Mouse (Mus musculus): Measurements from ENCODE around the gene Tub. TPM values are rescaled to one million over a fixed set of nuclear protein-coding genes. Genes with fewer than 3 reads are reported as not detected.

The Tub gene
- polyA plus RNA-seq, 1 experiment from 2014 or later: 47.4 TPM

GRCm38 (mm10) chr7:109012998-109013625 is 63.0 kb downstream of the Tub start:
- Histone ChIP-seq H3K36me3 (ENCODE audit: control insufficient read depth, insufficient read depth, low read length) (no peaks in the 10 kb centered on the region), H3K27ac (replicated peaks; ENCODE audit: low read depth, low read length) (peak overlapping the region; percentile 93; the same call in 1 of the 2 replicates), H3K9me3 (ENCODE audit: control insufficient read depth, low read length) (no peaks in the 10 kb centered on the region), H3K4me2 (ENCODE audit: low read length) (peak overlapping the region; percentile 76), H3K27me3 (ENCODE audit: control insufficient read depth, insufficient read depth, low read length) (peaks cover 7% of the 10 kb centered on the region; the same call in 1 of the 2 replicates), H3K4me1 (ENCODE audit: control insufficient read depth, insufficient read depth, low read length) (peaks cover 38% of the 10 kb centered on the region), H3K9ac (replicated peaks; ENCODE audit: low read length) (peak overlapping the region; percentile 16; the same call in 1 of the 2 replicates), H3K4me3 (replicated peaks; ENCODE audit: low read depth, low read length) (peak overlapping the region; percentile 13; the same call in 1 of the 2 replicates)
- DNase-seq: peak; percentile 45
- 42% methylated on average over 4 of the region's 4 CpGs for WGBS
- ATAC-seq (ENCODE audit: low FRiP score, low TSS enrichment): no peak

GRCm38 (mm10) chr7:109014851-109015250 is 64.7 kb downstream of the Tub start:
- Histone ChIP-seq H3K4me1 (ENCODE audit: control insufficient read depth, insufficient read depth, low read length) (peaks cover 38% of the 10 kb centered on the region), H3K36me3 (ENCODE audit: control insufficient read depth, insufficient read depth, low read length) (no peaks in the 10 kb centered on the region)
- no peak for DNase-seq

GRCm38 (mm10) chr7:109016378-109016923 is 66.3 kb downstream of the Tub start:
- ATAC-seq (ENCODE audit: low FRiP score, low TSS enrichment) (no peak), DNase-seq (peak; percentile 34)
- Histone ChIP-seq H3K9me3 (ENCODE audit: control insufficient read depth, low read length) (no peaks in the 10 kb centered on the region), H3K4me2 (ENCODE audit: low read length) (no peak overlapping the region), H3K36me3 (ENCODE audit: control insufficient read depth, insufficient read depth, low read length) (0 out of 2 replicates have a peak, but pooled peaks cover 3% of the 10 kb centered on the region), H3K4me1 (ENCODE audit: control insufficient read depth, insufficient read depth, low read length) (peaks cover 33% of the 10 kb centered on the region), H3K4me3 (replicated peaks; ENCODE audit: low read depth, low read length) (no peak overlapping the region), H3K9ac (replicated peaks; ENCODE audit: low read length) (no peak overlapping the region), H3K27me3 (ENCODE audit: control insufficient read depth, insufficient read depth, low read length) (no peaks in the 10 kb centered on the region), H3K27ac (replicated peaks; ENCODE audit: low read depth, low read length) (peak overlapping the region; percentile 15)
- WGBS: 29% methylated on average over 5 of the region's 5 CpGs

More at GRCm38 (mm10) chr7:109014851-109015250, 64.7 kb downstream of the Tub start:
- no peak for ATAC-seq (ENCODE audit: low FRiP score, low TSS enrichment)
- no peak overlapping the region for H3K4me3 ChIP-seq (replicated peaks; ENCODE audit: low read depth, low read length)
- no peak overlapping the region for H3K4me2 ChIP-seq (ENCODE audit: low read length)
- no peaks in the 10 kb centered on the region for H3K9me3 ChIP-seq (ENCODE audit: control insufficient read depth, low read length)
- whole genome bisulfite sequencing: 91% methylated on average over 7 of the region's 7 CpGs
- H3K27me3 ChIP-seq (ENCODE audit: control insufficient read depth, insufficient read depth, low read length): 0 out of 2 replicates have a peak, but pooled peaks cover 4% of the 10 kb centered on the region
- H3K27ac ChIP-seq (replicated peaks; ENCODE audit: low read depth, low read length): no peak overlapping the region
- H3K9ac ChIP-seq (replicated peaks; ENCODE audit: low read length): no peak overlapping the region

GRCm38 (mm10) chr7:109019243-109019642 is 69.1 kb downstream of the Tub start:
- peaks cover 16% of the 10 kb centered on the region for H3K36me3 ChIP-seq (ENCODE audit: control insufficient read depth, insufficient read depth, low read length)
- no peak overlapping the region for H3K4me2 ChIP-seq (ENCODE audit: low read length)
- H3K4me1 ChIP-seq (ENCODE audit: control insufficient read depth, insufficient read depth, low read length): peaks cover 6% of the 10 kb centered on the region; the same call in 1 of the 2 replicates
- ATAC-seq (ENCODE audit: low FRiP score, low TSS enrichment): no peak
- peak; percentile 33 for DNase-seq
- WGBS: 89% methylated on average over 7 of the region's 7 CpGs
- no peak overlapping the region for H3K27ac ChIP-seq (replicated peaks; ENCODE audit: low read depth, low read length)
- H3K4me3 ChIP-seq (replicated peaks; ENCODE audit: low read depth, low read length): no peak overlapping the region
- H3K9ac ChIP-seq (replicated peaks; ENCODE audit: low read length): no peak overlapping the region
- no peaks in the 10 kb centered on the region for H3K27me3 ChIP-seq (ENCODE audit: control insufficient read depth, insufficient read depth, low read length)
- no peaks in the 10 kb centered on the region for H3K9me3 ChIP-seq (ENCODE audit: control insufficient read depth, low read length)

GRCm38 (mm10) chr7:109021428-109021827 is 71.3 kb downstream of the Tub start:
- Histone ChIP-seq H3K9me3 (ENCODE audit: control insufficient read depth, low read length) (no peaks in the 10 kb centered on the region), H3K27me3 (ENCODE audit: control insufficient read depth, insufficient read depth, low read length) (no peaks in the 10 kb centered on the region), H3K36me3 (ENCODE audit: control insufficient read depth, insufficient read depth, low read length) (peaks cover 38% of the 10 kb centered on the region), H3K4me1 (ENCODE audit: control insufficient read depth, insufficient read depth, low read length) (0 out of 2 replicates have a peak, but pooled peaks cover under 1% of the 10 kb centered on the region), H3K9ac (replicated peaks; ENCODE audit: low read length) (no peak overlapping the region), H3K27ac (replicated peaks; ENCODE audit: low read depth, low read length) (no peak overlapping the region), H3K4me3 (replicated peaks; ENCODE audit: low read depth, low read length) (no peak overlapping the region), H3K4me2 (ENCODE audit: low read length) (no peak overlapping the region)
- peak; percentile 46; the same call in 1 of the 2 replicates for ATAC-seq (ENCODE audit: low FRiP score, low TSS enrichment)
- WGBS: 22% methylated on average over 3 of the region's 3 CpGs
- peak; percentile 87 for DNase-seq

- H3K4me2 ChIP-seq (ENCODE audit: low read length): no peak overlapping the region
- DNase-seq (no peak), ATAC-seq (ENCODE audit: low FRiP score, low TSS enrichment) (no peak)
- H3K4me3 ChIP-seq (replicated peaks; ENCODE audit: low read depth, low read length): no peak overlapping the region
- H3K36me3 ChIP-seq (ENCODE audit: control insufficient read depth, insufficient read depth, low read length): peaks cover 73% of the 10 kb centered on the region
- H3K4me1 ChIP-seq (ENCODE audit: control insufficient read depth, insufficient read depth, low read length): no peaks in the 10 kb centered on the region
- H3K9ac ChIP-seq (replicated peaks; ENCODE audit: low read length): no peak overlapping the region
- 93% methylated on average over 7 of the region's 7 CpGs for WGBS
- H3K27me3 ChIP-seq (ENCODE audit: control insufficient read depth, insufficient read depth, low read length): no peaks in the 10 kb centered on the region
- no peaks in the 10 kb centered on the region for H3K9me3 ChIP-seq (ENCODE audit: control insufficient read depth, low read length)
- H3K27ac ChIP-seq (replicated peaks; ENCODE audit: low read depth, low read length): no peak overlapping the region
These were observed 75.6 kb downstream of the Tub start for GRCm38 (mm10) chr7:109025743-109026142.

GRCm38 (mm10) chr7:109026976-109027375 is 76.8 kb downstream of the Tub start:
- Histone ChIP-seq H3K4me2 (ENCODE audit: low read length) (no peak overlapping the region), H3K4me3 (replicated peaks; ENCODE audit: low read depth, low read length) (no peak overlapping the region), H3K9me3 (ENCODE audit: control insufficient read depth, low read length) (no peaks in the 10 kb centered on the region), H3K4me1 (ENCODE audit: control insufficient read depth, insufficient read depth, low read length) (no peaks in the 10 kb centered on the region), H3K27me3 (ENCODE audit: control insufficient read depth, insufficient read depth, low read length) (no peaks in the 10 kb centered on the region), H3K27ac (replicated peaks; ENCODE audit: low read depth, low read length) (no peak overlapping the region), H3K9ac (replicated peaks; ENCODE audit: low read length) (no peak overlapping the region), H3K36me3 (ENCODE audit: control insufficient read depth, insufficient read depth, low read length) (peaks cover 81% of the 10 kb centered on the region)
- ATAC-seq (ENCODE audit: low FRiP score, low TSS enrichment) (no peak), DNase-seq (no peak)
- 92% methylated on average over 9 of the region's 9 CpGs for WGBS

GRCm38 (mm10) chr7:109027721-109028120 is 77.6 kb downstream of the Tub start:
- Histone ChIP-seq H3K4me3 (replicated peaks; ENCODE audit: low read depth, low read length) (no peak overlapping the region), H3K4me1 (ENCODE audit: control insufficient read depth, insufficient read depth, low read length) (no peaks in the 10 kb centered on the region), H3K9me3 (ENCODE audit: control insufficient read depth, low read length) (no peaks in the 10 kb centered on the region), H3K27me3 (ENCODE audit: control insufficient read depth, insufficient read depth, low read length) (no peaks in the 10 kb centered on the region), H3K36me3 (ENCODE audit: control insufficient read depth, insufficient read depth, low read length) (peaks cover 80% of the 10 kb centered on the region), H3K9ac (replicated peaks; ENCODE audit: low read length) (no peak overlapping the region), H3K27ac (replicated peaks; ENCODE audit: low read depth, low read length) (no peak overlapping the region), H3K4me2 (ENCODE audit: low read length) (no peak overlapping the region)
- DNase-seq: no peak
- 98% methylated on average over 7 of the region's 7 CpGs for WGBS
- ATAC-seq (ENCODE audit: low FRiP score, low TSS enrichment): 0 out of 2 replicates have a peak, but pooled peaks have one; percentile 28

- Histone ChIP-seq H3K4me3 (replicated peaks; ENCODE audit: low read depth, low read length) (no peak overlapping the region), H3K27ac (replicated peaks; ENCODE audit: low read depth, low read length) (no peak overlapping the region), H3K27me3 (ENCODE audit: control insufficient read depth, insufficient read depth, low read length) (no peaks in the 10 kb centered on the region), H3K4me1 (ENCODE audit: control insufficient read depth, insufficient read depth, low read length) (no peaks in the 10 kb centered on the region), H3K36me3 (ENCODE audit: control insufficient read depth, insufficient read depth, low read length) (peaks cover 79% of the 10 kb centered on the region), H3K4me2 (ENCODE audit: low read length) (no peak overlapping the region), H3K9me3 (ENCODE audit: control insufficient read depth, low read length) (no peaks in the 10 kb centered on the region), H3K9ac (replicated peaks; ENCODE audit: low read length) (no peak overlapping the region)
- WGBS: 31% methylated on average over 6 of the region's 6 CpGs
- ATAC-seq (ENCODE audit: low FRiP score, low TSS enrichment) (no peak), DNase-seq (peak; percentile 89)
These were observed 78.1 kb downstream of the Tub start for GRCm38 (mm10) chr7:109028204-109028603.
